Mouse (Mus musculus) urinary bladder, postnatal 10 days (tissue): Measurements from ENCODE around the gene Gprc5d.

Experiments
- DNase-seq: peaks from one replicate; pipeline ENCODE4 v3.0.0; 2022; ENCODE audit warnings: low spot score

Gprc5d gene

DNA sequence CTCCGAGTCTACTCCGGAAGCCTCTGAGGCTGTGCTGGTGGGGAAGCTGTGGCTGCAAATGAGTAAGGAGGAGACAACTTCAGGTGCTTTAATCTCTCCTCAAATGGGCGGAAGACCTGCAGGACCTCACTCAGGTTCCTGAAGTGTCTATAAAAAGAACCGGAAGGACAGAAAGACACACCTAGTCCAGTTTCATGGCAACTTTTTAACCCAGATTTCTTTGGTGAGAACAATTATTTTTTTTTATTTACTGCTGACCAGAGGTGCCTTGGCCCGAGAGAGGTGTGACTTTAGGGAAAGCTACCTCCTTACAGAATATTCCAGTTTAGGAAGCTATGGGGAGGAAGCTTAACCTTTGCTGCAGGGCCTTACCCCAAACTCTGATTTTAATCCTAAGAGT lies at the start of gene Gprc5d:
Gene Gprc5d, minus strand, starts transcription at position 101 of the 400 bp plus-strand sequence.
- DNase-seq, result no peak

DNA sequence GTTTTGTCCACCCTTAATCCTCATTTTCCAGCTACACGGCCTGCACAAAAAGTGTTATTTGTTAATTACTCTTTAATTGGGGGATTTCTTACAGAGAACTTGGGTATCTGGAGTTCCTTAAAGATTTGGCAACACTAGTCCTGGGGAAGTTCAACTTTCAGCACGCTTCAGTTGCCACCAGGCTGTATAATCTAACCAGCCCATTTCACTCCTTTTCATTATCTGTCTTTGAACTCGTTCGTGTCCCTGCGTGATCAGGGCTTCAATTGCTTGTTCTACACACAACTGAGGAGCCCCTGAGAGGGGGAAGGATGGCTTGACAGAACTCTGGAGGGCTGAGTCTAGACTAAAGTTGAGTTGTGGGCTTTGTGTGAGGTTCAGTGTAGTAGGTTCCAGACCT lies 48.6 kb upstream of the Gprc5d start:
- no peak for DNase-seq

DNA sequence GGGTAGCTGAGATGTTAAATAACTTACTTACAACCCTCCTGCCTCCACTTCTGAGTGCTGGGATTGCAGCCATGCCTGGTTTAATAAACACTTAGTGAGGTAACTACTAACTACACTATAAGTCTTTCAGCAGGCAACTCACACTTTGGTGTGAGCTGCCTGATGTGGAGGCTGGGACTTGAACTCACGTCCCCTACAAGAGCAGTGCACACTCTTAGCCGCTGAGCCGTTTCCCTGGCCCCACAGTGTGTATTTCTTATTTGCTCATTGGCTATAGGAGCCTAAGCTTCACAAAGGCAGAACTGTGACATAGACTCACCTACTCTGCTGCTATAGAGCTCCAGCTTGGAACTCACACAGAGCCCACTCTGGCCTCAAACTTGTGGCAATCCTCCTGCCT lies 48.2 kb upstream of the Gprc5d start:
- no peak for DNase-seq

DNA sequence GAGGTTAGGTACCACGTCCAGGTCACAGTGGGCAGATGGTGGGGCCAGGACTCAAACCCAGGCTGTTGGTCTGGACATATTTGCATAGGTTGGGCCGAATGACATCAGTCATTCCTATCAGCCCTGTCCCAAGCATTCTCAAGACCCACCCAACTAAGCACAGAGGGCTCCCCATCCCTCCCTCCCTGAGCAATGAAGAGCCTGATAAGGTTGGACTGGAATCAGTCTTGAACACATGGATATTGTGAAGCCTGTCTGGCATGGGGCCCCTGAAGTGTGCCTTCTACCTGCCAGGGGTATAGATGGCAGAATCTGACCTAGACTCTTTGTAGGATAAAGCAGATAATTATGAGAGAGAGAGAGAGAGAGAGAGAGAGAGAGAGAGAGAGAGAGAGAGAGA lies 47.6 kb upstream of the Gprc5d start:
- DNase-seq, result no peak

DNA sequence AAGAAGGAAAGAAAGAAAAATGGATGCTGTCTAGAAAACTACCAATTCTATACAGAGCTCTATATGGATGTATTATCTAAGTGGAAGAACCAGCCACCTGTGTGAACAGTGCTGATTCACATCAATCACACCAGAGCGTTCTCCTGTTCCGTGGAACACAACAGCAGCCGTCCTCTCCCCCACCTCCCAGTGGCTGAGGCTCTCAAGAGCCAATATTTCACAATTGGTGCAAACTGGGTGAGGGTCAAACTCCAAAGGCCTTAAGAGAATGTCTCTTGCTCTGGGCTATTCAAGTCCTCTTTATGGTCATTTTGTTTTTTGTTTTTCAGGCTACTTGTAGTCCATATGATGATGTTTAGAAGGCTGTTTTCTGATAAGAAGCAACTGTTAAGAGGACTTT lies 47.1 kb upstream of the Gprc5d start:
- DNase-seq, result no peak

DNA sequence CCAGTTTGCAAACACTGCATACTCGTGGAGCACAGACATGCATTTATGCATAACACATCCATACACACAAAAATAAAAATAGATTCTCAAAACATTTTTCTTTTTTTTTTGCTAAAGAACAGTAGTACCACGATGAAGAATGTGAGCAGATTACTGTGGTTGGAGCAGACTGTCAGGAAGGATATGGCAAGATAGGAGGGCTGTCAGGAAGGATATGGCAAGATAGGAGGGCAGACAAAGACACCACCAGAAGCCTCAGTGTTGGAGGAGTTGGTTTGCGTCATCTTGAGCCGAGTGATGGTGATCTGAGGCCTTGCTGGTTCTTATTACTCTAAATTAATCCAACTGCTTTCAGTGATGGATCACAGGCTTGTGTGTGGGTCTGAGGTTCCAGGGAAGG lies 44.8 kb upstream of the Gprc5d start:
- DNase-seq, result no peak

DNA sequence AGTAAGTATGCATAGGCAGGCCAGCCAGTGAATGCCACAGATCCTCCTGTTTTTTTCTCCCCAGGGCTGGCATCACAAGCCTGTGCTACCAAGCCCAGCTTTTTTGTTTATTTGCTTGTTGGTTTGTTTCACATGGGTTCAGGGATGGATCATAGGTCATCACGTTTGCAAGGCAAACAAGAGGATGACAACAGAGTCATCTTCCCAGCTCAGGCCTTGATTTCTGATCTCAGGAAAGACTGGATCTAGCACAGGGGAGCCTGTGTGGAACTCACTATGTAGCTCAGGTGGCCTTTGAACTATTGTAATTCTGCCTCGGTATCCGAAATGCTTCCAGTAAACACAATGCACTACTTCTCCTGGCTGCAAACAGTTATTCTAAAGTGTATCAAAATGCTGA lies 44.2 kb upstream of the Gprc5d start:
- DNase-seq, result no peak

DNA sequence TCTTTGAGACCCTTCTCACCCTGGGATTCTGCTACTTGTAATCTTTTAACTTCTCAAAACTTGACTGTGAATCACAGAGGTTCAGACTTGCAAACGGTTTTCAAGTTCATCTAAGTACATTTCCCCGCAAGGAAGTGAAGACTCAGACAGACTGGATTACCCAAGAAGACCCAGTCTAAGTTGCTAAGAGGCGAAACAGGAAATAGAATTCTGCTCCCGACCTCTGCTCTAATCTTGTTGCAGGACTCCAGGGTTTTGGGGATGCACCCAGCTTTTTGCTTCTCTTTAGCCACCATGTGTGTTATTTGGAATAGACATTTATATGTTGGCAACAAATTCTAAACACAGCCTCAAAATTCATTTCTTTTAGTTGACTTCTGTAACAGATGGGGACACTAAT lies 43.3 kb upstream of the Gprc5d start:
- DNase-seq, result no peak

DNA sequence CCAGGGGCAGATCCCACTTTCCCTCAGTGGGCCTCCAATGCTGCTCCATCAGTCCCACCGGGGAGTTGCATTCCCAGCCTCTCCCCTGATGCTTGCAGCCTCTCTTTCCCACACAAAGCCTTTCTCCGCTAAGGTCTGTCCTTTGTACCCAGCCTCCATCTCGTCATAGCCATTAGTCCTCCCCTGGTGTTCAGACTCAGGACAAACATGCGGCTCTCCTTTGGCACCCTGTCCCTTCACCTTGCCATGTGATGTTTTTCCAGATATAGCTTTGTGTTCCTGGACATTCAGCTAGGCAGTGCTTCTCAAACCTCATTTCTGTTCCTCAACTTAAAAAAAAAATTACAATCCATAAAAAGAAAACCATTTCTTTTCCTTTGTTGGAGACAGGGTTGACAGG lies 40.4 kb upstream of the Gprc5d start:
- no peak for DNase-seq

DNA sequence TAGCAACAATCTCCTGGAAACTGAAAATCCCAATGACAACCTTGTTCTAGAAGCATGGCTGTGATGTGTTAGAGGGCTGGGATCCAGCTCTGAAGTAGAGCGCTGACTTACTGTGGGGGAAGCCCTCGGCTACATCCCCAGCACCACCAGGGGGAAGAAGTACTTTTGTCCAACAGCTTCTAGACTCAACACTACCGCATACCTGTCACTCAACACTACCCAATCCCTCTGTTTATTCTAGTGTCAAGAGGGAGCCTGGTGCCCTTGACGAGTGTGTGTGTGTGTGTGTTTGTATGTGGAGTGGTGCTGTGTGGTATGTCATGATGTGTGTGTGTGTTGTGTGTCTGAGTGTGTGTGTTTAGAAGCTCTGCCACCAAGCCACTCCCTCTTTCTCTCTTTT lies 39.4 kb upstream of the Gprc5d start:
- DNase-seq, result no peak

DNA sequence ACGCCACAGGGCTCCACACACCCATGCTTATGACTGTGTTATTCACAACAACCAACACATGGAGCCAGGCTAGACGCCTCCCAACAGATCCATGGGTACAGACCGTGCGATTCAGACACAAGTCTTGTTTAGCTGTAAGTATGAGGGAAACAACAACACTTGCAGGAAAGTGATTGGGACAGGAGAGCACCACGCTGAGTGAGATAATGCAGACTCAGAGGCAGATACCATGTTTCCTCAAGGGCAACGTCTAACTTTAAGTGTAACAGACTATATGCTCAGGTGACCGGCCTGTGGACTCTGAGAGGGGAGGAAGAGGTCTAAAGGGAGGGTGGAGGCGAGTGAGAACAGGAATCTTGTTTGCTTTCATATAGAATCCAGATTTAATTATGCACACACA lies 38.5 kb upstream of the Gprc5d start:
- no peak for DNase-seq

DNA sequence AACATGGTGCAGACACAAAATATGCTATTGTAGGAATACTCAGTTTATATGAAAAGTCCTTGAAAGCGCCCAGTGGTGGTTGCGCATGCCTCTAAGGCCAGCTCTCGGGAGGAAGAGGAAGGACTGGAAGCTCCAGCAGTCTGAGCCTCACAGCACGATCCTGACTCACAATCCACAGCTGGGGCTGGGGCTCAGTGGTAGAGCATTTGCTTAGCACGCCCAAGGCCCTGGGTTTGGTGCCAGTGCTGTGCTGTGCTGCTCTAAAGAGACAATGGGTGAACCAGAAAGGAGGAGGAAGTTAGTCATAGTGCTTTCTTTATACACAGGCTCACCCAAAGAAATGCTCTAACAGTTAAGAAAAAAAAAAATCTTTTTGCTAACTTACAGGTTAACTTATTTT lies 35.6 kb upstream of the Gprc5d start:
- DNase-seq, result no peak

DNA sequence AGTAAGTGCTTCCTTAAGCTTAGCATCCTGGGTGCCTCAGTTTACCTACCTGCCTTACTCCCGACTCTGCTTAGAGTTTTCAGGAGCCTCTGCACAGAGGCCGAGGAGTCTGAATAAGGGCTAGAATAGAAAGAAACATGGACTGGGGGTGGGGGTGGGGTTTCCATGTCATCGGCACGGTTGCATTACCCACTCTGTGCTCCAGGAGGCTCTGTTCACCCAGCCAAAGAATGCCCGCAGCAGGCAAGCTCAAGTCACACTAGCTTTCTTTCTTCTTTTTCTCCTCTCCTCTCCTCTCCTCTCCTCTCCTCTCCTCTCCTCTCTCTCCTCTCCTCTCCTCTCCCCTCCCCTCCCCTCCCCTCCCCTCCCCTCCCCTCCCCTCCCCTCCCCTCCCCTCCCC lies 32.2 kb upstream of the Gprc5d start:
- no peak for DNase-seq

DNA sequence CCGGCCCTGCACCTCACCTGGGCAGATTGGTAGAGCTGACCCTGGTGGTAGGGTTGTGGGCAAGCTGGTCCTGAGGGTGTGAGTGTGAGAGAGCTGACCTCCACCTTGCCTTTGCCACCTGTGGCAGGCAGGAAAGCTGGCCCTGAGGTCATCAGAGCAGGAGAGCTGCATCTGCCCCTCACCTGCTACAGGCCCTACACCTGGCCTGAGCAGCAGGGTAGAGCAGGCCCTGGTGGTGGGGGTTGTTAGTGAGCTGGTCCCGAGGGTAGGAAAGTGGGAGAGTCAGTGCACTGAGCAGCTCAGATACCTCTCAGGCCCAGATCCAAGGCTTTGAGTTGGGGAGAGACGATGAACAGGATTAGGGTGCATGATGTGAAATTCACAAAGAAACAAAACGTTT lies 31.6 kb upstream of the Gprc5d start:
- no peak for DNase-seq

DNA sequence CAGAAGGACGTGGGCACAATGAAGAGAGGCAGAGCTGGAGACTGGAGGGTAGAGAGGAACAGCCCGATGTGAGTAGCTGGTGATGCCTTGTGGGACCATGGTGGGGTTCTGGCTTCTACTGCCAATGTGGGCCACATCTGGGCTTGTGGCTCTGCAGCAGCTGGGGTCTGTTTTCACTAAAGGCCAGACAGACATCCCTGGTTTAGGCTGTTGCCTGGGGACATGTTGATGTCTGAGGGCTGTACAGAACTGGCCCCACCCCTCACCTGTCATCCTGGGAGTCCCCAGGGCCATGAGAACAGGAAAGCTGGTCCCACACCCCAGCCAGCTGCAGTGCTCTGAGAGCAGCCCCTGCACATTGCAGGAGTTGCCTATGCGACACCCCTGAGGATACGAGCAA lies 31.1 kb upstream of the Gprc5d start:
- no peak for DNase-seq

DNA sequence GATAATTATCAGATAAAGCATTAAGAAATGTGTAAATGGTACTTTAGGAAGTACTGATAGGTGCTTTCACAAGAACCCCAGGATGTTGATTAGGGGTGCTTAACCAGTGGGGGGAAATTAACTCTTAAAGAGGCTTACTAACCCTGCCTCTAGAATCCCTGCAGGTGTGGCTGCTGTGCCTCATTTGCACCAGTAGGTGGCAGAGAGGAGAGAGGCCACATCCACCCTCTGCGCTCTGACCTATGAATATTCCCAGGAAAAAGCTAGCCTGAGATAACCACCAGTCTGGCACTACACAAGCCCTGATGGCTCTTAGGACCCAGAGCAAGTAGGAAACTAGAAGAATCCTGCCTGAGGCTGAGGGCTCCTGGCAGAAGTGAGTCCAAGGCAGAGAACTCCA lies 30.4 kb upstream of the Gprc5d start:
- DNase-seq, result no peak

DNA sequence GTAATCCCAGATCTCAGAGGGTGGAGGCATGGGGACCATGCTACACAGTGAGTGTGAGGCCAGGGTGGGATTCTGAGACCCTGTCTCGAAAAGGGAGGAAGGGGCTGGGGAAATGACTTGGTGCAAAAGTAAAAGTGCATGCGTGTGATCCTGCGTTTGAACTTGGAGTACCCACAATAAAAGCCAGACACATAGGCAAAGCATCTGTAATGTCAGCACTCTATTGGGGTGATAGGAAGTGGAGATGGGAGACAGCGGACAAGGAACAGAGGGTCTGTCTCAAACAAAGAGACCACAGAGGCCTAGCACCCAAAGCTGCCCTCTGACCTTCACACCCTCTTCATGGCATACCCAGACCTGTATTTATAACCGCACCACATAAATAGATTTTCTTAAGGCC lies 27.9 kb upstream of the Gprc5d start:
- no peak for DNase-seq

DNA sequence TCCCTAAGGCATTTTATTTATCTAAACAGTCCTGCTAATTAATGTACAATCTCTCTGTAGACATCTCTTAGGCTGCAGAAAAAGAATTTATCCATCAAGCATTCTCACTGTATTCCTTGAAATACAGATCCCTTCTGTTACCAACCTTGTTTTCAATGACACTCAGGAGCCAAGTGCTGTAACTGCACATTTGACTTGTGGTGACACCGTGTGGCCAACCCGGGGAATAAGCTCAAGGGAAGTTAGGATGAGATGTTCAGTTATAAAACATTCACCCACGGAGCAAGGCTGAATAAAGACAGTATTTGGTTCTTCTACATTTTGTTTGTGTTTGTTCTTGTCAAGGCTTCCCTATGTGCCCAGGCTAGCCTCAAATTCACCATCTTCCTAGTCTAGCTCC lies 26.4 kb upstream of the Gprc5d start:
- no peak for DNase-seq

DNA sequence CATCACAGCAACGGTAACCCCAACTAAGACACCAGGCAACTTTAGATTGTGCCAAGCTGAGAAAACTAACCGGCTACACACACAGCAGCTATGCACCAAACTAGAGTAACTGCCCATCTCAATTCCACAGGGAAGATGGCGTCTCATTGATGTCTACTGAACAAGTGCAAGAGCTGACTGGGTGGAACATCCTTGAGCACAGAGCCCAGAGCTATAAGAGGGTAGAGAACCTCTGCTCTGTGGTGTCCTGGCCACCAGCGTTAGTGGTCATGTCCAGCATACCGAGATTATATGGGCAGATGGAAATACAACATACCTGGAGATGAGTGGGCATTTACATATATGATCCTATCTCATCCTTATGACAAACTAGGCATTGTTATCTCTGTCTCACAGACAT lies 25.1 kb upstream of the Gprc5d start:
- DNase-seq, result no peak

DNA sequence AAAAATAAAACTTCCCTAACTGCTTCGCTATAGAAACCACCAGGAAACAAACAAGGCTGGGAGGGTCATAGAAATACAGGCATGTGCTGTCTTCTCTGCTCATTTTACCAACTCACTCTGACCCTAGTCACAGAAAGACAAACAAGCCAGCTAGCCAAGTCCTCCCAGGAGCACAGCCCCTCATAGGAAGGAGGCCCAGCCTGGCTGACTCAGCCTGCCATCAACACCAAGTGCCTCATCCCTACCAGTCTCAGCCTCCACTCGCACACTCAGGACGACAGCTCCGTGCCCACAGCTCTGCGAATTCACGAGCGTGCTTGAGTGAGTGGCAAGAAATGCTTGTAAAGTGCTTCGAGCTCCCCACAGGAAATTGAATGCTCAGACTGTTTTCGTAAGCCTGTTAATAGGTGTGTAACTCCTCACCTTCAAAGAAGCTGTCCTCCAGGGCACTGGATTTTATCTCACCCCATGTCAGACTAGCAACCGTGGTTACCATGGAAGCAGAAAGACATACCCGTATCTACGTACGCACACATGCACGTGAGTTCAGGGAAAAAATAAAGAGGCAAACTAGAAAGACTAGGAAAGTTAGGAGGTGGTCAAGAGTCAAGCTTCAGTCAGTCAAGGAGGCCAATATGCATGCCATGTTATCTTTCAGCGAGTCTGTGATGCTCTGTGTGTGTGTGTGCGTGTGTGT lies 23.5 kb upstream of the Gprc5d start:
- no peak for DNase-seq

DNA sequence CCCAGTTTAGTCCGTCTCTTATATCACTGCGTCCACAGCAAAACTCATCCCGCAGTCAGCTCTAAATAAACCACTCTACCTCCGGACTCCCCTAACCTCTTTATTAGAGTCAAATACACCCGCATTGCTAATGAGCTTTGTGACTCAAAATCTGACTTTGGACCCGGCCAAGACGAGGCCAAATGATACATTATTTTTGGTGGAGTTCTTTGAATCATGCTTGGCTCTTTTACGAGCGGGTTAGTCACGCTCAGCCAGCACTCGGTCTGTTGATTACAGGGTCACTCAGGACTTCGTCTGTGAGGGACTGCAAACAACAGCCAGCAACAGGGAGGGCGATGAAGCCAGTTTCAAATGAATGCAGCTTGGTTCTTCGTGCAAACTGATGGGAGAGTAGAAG lies 20.7 kb upstream of the Gprc5d start:
- no peak for DNase-seq

DNA sequence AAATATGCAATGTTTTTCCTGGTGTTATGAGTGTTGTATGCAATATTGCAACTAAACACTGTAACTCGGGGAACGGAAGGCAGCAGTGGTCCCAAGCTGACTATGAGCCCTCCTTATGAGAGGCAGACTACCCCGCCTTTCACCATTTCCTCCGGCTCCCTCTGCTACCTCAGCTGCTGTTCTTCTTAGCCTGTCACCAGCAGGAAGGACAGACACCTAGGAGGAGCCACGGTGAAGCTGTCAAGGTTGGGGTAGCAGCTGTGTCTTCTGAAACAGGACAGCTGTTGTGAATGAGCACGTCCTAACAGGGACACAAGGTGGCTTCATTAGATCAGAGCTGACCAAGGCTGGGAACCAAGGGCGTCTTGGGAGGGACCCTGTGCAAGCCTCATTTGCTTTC lies 20.1 kb upstream of the Gprc5d start:
- DNase-seq, result no peak

DNA sequence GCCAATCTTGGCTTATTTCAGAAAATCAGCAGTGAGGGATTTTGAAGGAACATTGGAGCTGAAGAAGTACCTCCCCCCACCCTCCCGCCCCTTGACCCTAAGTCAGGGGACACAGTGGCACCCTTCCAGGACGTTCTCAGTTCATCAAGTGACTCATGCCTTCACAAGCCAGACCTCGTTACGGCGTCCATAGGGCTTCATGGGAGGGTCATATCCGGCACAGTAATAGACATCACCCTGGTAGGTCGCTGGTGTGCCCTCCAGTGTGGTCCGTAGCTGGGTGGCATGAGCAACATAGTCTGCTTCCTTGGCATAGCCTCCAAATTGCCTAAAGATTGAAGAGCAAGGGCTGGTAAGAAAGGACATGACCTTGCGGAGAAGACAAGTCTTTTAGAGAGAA lies 19.7 kb upstream of the Gprc5d start:
- no peak for DNase-seq

DNA sequence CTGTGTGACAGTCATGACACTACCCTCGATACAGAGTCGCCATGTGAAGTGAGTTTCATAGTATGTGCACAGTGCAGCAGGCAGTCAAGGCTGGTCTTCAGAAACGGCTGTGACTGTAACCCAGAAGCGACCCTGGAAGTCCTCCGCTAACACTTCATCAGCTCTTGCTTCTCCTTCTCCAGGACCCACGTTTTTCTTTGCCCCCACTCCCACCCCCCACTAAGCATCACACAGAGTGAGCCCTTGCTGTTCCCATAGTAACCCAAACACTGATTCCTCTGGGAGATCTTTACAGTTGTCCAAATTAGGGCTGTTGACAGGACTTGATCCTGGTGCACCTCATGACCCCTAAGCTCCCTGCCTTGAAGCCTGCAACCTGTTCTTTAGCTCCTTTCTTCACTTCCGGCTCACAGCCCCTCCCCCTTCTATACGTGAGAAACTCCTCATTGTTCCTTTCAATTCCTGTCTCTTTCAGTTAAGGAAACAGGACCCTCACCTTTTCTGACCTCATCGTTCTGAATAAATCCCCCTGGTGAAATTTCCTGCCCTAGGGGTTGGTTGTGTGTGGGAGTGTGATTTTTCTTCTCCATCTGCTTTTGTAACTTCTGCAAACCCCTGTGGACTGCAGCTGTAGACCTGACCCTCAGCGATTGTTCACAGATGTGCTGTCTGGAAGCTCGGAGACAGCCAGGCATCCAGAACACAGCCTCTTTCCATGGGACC lies 18.5 kb upstream of the Gprc5d start:
- no peak for DNase-seq
